Mouse (Mus musculus) bone marrow macrophage, adult 2 months (primary cell): Measurements from ENCODE around the gene Hsp90ab1. TPM values are rescaled to one million over a fixed set of nuclear protein-coding genes. Genes with fewer than 3 reads are reported as not detected.

Experiments used
- H3K27ac ChIP-seq: 2 replicates; pipeline ENCODE4 v1.5.1; 2012; ENCODE audit warnings: low read depth, low read length; ENCODE audit not compliant: insufficient read depth
- H3K4me1 ChIP-seq: 2 replicates; pipeline ENCODE4 v1.6.1; 2012; ENCODE audit warnings: low read length; ENCODE audit not compliant: control insufficient read depth, insufficient read depth
- H3K4me3 ChIP-seq: 2 replicates; pipeline ENCODE4 v1.5.1; 2012; ENCODE audit warnings: mild to moderate bottlenecking, low read length, moderate library complexity; ENCODE audit not compliant: insufficient read depth
- CTCF ChIP-seq: IDR thresholded peaks from 2 replicates; pipeline ENCODE4 v1.5.1; 2012; ENCODE audit warnings: low read depth, mild to moderate bottlenecking, low read length, moderate library complexity
- POLR2A ChIP-seq: IDR thresholded peaks from 2 replicates; pipeline ENCODE4 v1.6.1; 2012; ENCODE audit warnings: mild to moderate bottlenecking, low read depth, low read length, borderline replicate concordance
- polyA plus RNA-seq: library from polyadenylated mRNA; stranded (reverse); fragments of >200 nt; gene quantifications from 2 replicates; pipeline ENCODE4 v1.2.4, GENCODE M21; 2012; ENCODE audit not compliant: missing spikeins, insufficient read depth, insufficient read length

Hsp90ab1 gene
- polyA plus RNA-seq, 1 experiment: 617 TPM

DNA sequence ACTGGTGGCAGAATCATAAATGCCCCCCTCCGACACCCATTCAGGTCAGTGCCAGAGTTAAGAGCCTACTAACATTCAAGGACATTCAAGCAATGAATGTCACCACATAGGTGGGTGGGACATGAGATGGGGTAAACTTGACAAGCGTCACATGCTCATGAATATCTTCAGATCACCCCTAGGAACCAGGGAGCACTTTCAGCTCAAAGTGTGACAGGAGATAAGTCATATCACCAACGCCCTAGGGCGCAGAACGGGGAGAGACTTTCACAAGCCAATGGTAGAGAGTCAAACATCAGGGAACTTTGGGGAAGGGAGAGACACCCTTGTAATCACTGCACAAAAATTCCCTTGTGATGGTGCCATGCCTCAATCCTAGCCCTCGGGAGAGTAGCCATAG lies 9.1 kb upstream of the Hsp90ab1 start:
- peaks cover 32% of the 10 kb centered on the region for H3K4me1 ChIP-seq
- H3K4me3 ChIP-seq: no peak overlapping the region
- no peak overlapping the region for H3K27ac ChIP-seq
- TF ChIP-seq CTCF (no peak), POLR2A (no peak)

- TF ChIP-seq CTCF: no peak
- TF ChIP-seq POLR2A: no peak
- H3K27ac ChIP-seq: no peak overlapping the region
- no peak overlapping the region for H3K4me3 ChIP-seq
- peaks cover 32% of the 10 kb centered on the region for H3K4me1 ChIP-seq
Measured at GRCm38 (mm10) chr17:45581567-45581983, 8.5 kb upstream of the Hsp90ab1 start.

DNA sequence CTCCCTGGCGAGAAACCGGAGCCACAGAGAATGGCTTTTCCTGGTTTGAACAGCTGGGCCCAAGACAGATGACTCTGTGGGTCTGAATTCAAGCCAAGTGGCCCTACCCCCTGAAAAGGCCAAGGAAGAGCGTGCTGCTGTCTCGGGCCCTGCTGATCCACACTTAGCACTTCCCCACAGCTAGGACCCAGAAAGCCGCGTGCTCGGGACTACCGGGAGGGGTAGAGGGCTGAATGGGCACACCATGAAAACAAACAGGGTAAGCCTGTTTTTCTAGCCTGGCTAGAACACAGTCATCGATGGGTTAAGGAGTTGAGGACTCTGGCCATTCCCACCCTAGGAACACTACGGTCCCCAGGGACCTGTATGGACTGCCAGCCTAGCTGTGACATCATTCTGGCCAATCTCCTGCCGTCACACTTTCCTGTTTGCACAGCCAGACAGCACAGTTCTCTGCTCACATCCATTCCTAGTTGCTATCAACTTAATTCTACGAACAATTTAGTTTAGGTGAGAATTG lies 7.9 kb upstream of the Hsp90ab1 start:
- TF ChIP-seq POLR2A: no peak
- no peak for TF ChIP-seq CTCF
- no peak overlapping the region for H3K4me3 ChIP-seq

GRCm38 (mm10) chr17:45579554-45579953 lies 6.5 kb upstream of the Hsp90ab1 start:
- H3K27ac ChIP-seq: no peak overlapping the region
- H3K4me1 ChIP-seq: peaks cover 20% of the 10 kb centered on the region
- TF ChIP-seq CTCF: no peak
- no peak for TF ChIP-seq POLR2A
- no peak overlapping the region for H3K4me3 ChIP-seq

More for the DNA sequence above, 7.9 kb upstream of the Hsp90ab1 start:
- peaks cover 28% of the 10 kb centered on the region for H3K4me1 ChIP-seq
- no peak overlapping the region for H3K27ac ChIP-seq

DNA sequence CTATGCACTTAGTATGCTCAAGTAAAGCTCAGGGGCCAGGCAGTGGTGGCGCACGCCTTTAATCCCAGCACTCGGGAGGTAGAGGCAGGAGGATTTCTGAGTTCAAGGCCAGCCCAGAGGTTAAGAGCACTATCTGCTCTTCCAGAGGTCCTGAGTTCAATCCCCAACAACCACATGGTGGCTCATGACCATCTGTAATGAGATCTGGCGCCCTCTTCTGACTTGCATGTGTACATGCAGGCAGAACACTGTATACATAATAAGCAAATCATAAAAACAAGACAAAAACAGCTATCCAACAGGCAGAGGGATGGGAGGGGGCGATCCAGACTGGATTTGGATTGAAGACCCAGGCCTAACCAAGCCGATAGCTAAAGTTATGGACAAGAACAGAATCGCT lies 5.8 kb upstream of the Hsp90ab1 start:
- TF ChIP-seq CTCF: peak; percentile 41; the same call in 1 of the 2 replicates
- TF ChIP-seq POLR2A: no peak
- H3K27ac ChIP-seq: no peak overlapping the region
- H3K4me3 ChIP-seq: no peak overlapping the region
- peaks cover 17% of the 10 kb centered on the region for H3K4me1 ChIP-seq

- no peak overlapping the region for H3K27ac ChIP-seq
- peaks cover 12% of the 10 kb centered on the region for H3K4me1 ChIP-seq
- TF ChIP-seq CTCF (no peak), POLR2A (no peak)
- no peak overlapping the region for H3K4me3 ChIP-seq
Measured at GRCm38 (mm10) chr17:45578242-45578641, 5.2 kb upstream of the Hsp90ab1 start.

GRCm38 (mm10) chr17:45575123-45575897 lies 2.2 kb upstream of the Hsp90ab1 start:
- no peak for TF ChIP-seq POLR2A
- TF ChIP-seq CTCF: no peak
- Histone ChIP-seq H3K4me3 (no peak overlapping the region), H3K4me1 (peaks cover 20% of the 10 kb centered on the region), H3K27ac (no peak overlapping the region)

GRCm38 (mm10) chr17:45574129-45574761 lies 1.2 kb upstream of the Hsp90ab1 start:
- Histone ChIP-seq H3K27ac (peak overlapping the region; percentile 97), H3K4me1 (peaks cover 30% of the 10 kb centered on the region), H3K4me3 (peak overlapping the region; percentile 92)
- no peak for TF ChIP-seq CTCF
- no peak for TF ChIP-seq POLR2A

- Histone ChIP-seq H3K4me1 (peaks cover 31% of the 10 kb centered on the region), H3K27ac (peak overlapping the region; percentile 97), H3K4me3 (peak overlapping the region; percentile 92)
- no peak for TF ChIP-seq POLR2A
- TF ChIP-seq CTCF: no peak
Measured at GRCm38 (mm10) chr17:45573780-45574123, 681 bp upstream of the Hsp90ab1 start.
